Mouse (Mus musculus): ENCODE measurements around the gene Zfp462.

DNA sequence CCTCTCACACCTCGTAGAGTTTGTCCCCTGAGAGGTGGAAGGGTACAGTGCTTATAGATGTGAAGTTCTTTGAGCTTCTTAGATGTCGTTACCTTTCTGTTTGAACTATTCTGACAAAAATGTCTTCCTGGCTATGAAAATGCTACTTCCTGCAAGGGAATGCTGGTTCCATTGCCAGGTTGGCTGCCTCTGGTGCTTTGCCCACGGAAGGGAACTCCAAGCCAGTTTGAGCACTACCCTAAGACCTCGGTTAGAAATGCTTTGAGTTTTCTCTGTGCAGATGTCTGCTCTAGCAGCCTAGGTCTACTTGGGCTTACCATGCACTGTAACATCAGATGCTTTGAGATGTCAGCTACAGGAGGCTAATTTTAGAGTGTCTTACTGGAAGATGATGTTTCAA is 17.3 kb downstream of the Zfp462 start:
- TF ChIP-seq CTCF (IDR thresholded peaks at IDR 0.05; ENCODE audit: low read depth) (no peak), EP300 (IDR thresholded peaks at IDR 0.05; ENCODE audit: low read depth) (no peak)
